Mouse (Mus musculus) small intestine, adult 2 months (tissue): ENCODE results near the gene Ipo9. TPM values are rescaled to one million over a fixed set of nuclear protein-coding genes. Genes with fewer than 3 reads are reported as not detected.
A peak's percentile ranks its signal among the peaks of the same experiment; 100 is the strongest.

ENCODE experiments used
- H3K27ac ChIP-seq: fragments of 200-500 bp; 2 replicates; pipeline ENCODE4 v1.5.1; 2012; ENCODE audit warnings: low read depth, low read length, control low read depth, inconsistent platforms; ENCODE audit not compliant: insufficient read depth
- H3K27me3 ChIP-seq: fragments of 200-500 bp; 2 replicates; pipeline ENCODE4 v1.6.1; 2012; ENCODE audit warnings: mild to moderate bottlenecking, moderate library complexity, low read length, inconsistent platforms; ENCODE audit not compliant: control insufficient read depth, insufficient read depth
- H3K36me3 ChIP-seq: fragments of 200-500 bp; 2 replicates; pipeline ENCODE4 v1.6.1; 2012; ENCODE audit warnings: mild to moderate bottlenecking, low read length, control low read depth, inconsistent platforms; ENCODE audit not compliant: control insufficient read depth, insufficient read depth
- H3K4me1 ChIP-seq: fragments of 200-500 bp; 2 replicates; pipeline ENCODE4 v1.6.1; 2012; ENCODE audit warnings: low read length, inconsistent platforms, mixed read lengths; ENCODE audit not compliant: control insufficient read depth, insufficient read depth, insufficient read length
- H3K4me3 ChIP-seq: fragments of 200-500 bp; 2 replicates; pipeline ENCODE4 v1.5.1; 2012; ENCODE audit warnings: low read depth, mild to moderate bottlenecking, control low read depth, inconsistent platforms, low read length, moderate library complexity
- CTCF ChIP-seq: fragments of 200-500 bp; IDR thresholded peaks from 2 replicates; pipeline ENCODE4 v1.5.1; 2012; ENCODE audit warnings: low read depth, mild to moderate bottlenecking, control low read depth, inconsistent platforms, low read length, moderate library complexity, mixed read lengths; ENCODE audit not compliant: insufficient replicate concordance, insufficient read length; ENCODE audit errors: extremely low read depth
- POLR2A ChIP-seq: fragments of 200-500 bp; IDR thresholded peaks from 2 replicates; pipeline ENCODE4 v1.6.1; 2012; ENCODE audit warnings: low read depth, mild to moderate bottlenecking, control low read depth, inconsistent platforms, low read length, moderate library complexity
- WGBS: fragments of 180-500 bp; shearing (Covaris S2); methylation state at CpG from one replicate; pipeline ENCODE4 v1.1.7; 2018; 5-methylcytosine and 5-hydroxymethylcytosine counted together
- polyA plus RNA-seq: library from polyadenylated mRNA; depleted of rRNA; stranded (reverse); fragments of >200 nt; gene quantifications from 2 replicates; pipeline ENCODE4 v1.2.3, GENCODE M21; 2012; rRNA removed

The Ipo9 gene
- polyA plus RNA-seq, 1 experiment, result 28.8 TPM

GRCm38 (mm10) chr1:135351953-135352352 lies 78.3 kb downstream of the Ipo9 start:
- H3K4me3 ChIP-seq, result no peak overlapping the region
- peak overlapping the region; percentile 54 for H3K27ac ChIP-seq
- H3K27me3 ChIP-seq, result no peaks in the 10 kb centered on the region
- 75% methylated on average over 3 of the region's 3 CpGs for WGBS
- peaks cover 5% of the 10 kb centered on the region; the same call in 1 of the 2 replicates for H3K4me1 ChIP-seq
- TF ChIP-seq POLR2A (no peak), CTCF (no peak)
- no peaks in the 10 kb centered on the region for H3K36me3 ChIP-seq

- Histone ChIP-seq H3K4me1 (peaks cover 7% of the 10 kb centered on the region), H3K36me3 (no peaks in the 10 kb centered on the region), H3K27me3 (no peaks in the 10 kb centered on the region), H3K27ac (peak overlapping the region; percentile 45), H3K4me3 (no peak overlapping the region)
- no peak for TF ChIP-seq CTCF
- no peak for TF ChIP-seq POLR2A
- WGBS, result 63% methylated on average over 4 of the region's 4 CpGs
Measured at GRCm38 (mm10) chr1:135347498-135348169, 82.7 kb downstream of the Ipo9 start.

- H3K27ac ChIP-seq, result peak overlapping the region; percentile 35
- H3K4me3 ChIP-seq, result no peak overlapping the region
- H3K36me3 ChIP-seq, result no peaks in the 10 kb centered on the region
- no peaks in the 10 kb centered on the region for H3K27me3 ChIP-seq
- WGBS, result 53% methylated on average over 3 of the region's 3 CpGs
- TF ChIP-seq POLR2A (no peak), CTCF (no peak)
- peaks cover 7% of the 10 kb centered on the region for H3K4me1 ChIP-seq
Measured at GRCm38 (mm10) chr1:135346891-135347290, 83.4 kb downstream of the Ipo9 start.

GRCm38 (mm10) chr1:135344026-135344425 lies 86.3 kb downstream of the Ipo9 start:
- TF ChIP-seq POLR2A, result no peak
- no peak for TF ChIP-seq CTCF
- no peaks in the 10 kb centered on the region for H3K36me3 ChIP-seq
- WGBS, result 59% methylated on average over 4 of the region's 4 CpGs
- H3K27ac ChIP-seq, result no peak overlapping the region
- no peaks in the 10 kb centered on the region for H3K27me3 ChIP-seq
- H3K4me1 ChIP-seq, result peaks cover 7% of the 10 kb centered on the region
- H3K4me3 ChIP-seq, result no peak overlapping the region

GRCm38 (mm10) chr1:135341947-135342346 lies 88.4 kb downstream of the Ipo9 start:
- H3K27me3 ChIP-seq, result no peaks in the 10 kb centered on the region
- peaks cover 2% of the 10 kb centered on the region for H3K4me1 ChIP-seq
- H3K27ac ChIP-seq, result peak overlapping the region; percentile 21; the same call in 1 of the 2 replicates
- TF ChIP-seq CTCF, result no peak
- no peak for TF ChIP-seq POLR2A
- H3K4me3 ChIP-seq, result no peak overlapping the region
- no peaks in the 10 kb centered on the region for H3K36me3 ChIP-seq
- WGBS, result 78% methylated on average over 8 of the region's 8 CpGs

Other genes starting within 250 kb of the Ipo9 start
- gene Elf3, start 171.9 kb downstream of the Ipo9 start, polyA plus RNA-seq, result 110 and 185 TPM in 2 replicates
- gene Rnpep, start 146.4 kb downstream of the Ipo9 start, polyA plus RNA-seq, result 66.3 and 103 TPM in 2 replicates
- 22.5 and 24.1 TPM in 2 replicates for gene Timm17a, start 116.7 kb downstream of the Ipo9 start, polyA plus RNA-seq
- gene Lmod1, start 105.7 kb downstream of the Ipo9 start, polyA plus RNA-seq, result 13.3 and 16.0 TPM in 2 replicates
- gene Shisa4, start 55.3 kb downstream of the Ipo9 start, polyA plus RNA-seq, result 3.9 and 6.5 TPM in 2 replicates
- gene Nav1, start 176.8 kb upstream of the Ipo9 start, polyA plus RNA-seq, result 4.7 and 6.2 TPM in 2 replicates